Mouse (Mus musculus) kidney, adult 2 months (tissue): ENCODE results near the gene Prkch.

Experiments used
- CTCF ChIP-seq: fragments of 200-500 bp; conservative IDR thresholded peaks from 2 replicates; pipeline ENCODE4 v1.5.1; 2011; ENCODE audit warnings: low read depth, mild to moderate bottlenecking, control low read depth, low read length, moderate library complexity, mixed read lengths; ENCODE audit not compliant: insufficient read depth, insufficient read length
- POLR2A ChIP-seq: fragments of 200-500 bp; IDR thresholded peaks from one replicate; pipeline ENCODE4 v1.6.1; 2011; ENCODE audit warnings: low read depth, low read length, control low read depth

DNA sequence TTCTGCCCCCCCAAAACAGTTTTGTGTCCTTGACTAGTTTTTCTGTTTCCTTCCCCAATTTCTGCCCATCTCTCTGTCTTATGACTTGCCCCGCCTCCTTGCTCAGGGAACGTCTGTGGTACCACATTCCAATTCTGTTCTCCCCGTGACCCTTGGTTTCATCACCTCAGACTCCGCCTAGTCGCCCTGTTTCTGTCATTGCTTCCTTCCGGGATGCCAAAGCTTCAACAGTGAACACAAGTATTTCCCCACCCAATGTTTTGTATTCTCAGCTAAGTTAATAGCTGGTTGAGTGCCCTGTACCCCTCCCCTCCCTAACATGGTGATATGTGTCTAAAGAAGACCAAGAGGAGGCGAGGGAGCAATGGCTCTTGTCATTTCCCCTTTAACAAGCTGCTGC is 83.0 kb downstream of the Prkch start:
- TF ChIP-seq POLR2A (no peak), CTCF (no peak)
